Mouse (Mus musculus): ENCODE results near the gene Casp9. TPM values are rescaled to one million over a fixed set of nuclear protein-coding genes. Genes with fewer than 3 reads are reported as not detected.

The Casp9 gene
- total RNA-seq (2017) = 12.1 and 14.2 TPM in 2 replicates

DNA sequence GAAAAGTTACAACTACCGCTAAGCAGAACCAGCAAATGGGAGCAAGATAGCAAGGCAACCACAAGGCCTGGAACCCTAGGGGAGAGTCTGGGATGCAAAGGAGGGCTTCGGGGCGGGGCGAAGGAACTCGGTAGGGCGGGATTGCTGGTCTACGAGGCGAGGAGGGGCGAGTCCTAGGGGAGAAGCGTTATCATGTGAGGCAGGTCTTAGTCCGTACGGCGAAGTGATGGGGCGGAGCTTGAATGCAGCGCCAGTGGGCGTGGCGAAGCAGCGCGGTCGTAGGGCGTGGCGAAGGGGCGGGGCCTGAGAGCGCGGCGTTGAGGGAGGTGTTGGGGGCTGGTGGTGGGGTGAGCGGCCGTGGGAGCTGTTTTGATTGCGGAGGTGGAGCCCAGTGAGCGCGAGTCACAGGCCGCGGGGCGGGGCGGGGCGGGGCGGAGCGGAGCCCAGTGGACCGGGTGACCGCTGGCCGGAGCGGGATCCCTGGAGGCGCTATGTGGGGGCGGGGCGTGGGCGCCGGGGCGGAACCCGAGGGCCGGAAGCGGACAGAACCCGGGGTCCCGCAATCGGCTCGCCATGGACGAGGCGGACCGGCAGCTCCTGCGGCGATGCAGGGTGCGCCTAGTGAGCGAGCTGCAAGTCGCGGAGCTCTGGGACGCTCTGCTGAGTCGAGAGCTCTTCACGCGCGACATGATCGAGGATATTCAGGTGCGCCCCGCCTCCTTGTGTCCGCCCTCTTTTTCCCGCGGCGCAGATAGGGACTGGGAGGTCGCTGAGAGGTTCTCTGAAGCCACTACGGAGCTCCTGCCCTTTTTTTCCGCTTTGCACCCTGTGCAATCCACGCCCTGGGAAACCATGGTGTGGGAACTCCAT, at the start of gene Casp9:
Casp9 (plus strand) TSS at position 331 of the 870 bp plus-strand sequence.
- ATAC-seq (replicated peaks; ENCODE audit: low read depth, poor library complexity, severe bottlenecking) = peak; percentile 70

DNA sequence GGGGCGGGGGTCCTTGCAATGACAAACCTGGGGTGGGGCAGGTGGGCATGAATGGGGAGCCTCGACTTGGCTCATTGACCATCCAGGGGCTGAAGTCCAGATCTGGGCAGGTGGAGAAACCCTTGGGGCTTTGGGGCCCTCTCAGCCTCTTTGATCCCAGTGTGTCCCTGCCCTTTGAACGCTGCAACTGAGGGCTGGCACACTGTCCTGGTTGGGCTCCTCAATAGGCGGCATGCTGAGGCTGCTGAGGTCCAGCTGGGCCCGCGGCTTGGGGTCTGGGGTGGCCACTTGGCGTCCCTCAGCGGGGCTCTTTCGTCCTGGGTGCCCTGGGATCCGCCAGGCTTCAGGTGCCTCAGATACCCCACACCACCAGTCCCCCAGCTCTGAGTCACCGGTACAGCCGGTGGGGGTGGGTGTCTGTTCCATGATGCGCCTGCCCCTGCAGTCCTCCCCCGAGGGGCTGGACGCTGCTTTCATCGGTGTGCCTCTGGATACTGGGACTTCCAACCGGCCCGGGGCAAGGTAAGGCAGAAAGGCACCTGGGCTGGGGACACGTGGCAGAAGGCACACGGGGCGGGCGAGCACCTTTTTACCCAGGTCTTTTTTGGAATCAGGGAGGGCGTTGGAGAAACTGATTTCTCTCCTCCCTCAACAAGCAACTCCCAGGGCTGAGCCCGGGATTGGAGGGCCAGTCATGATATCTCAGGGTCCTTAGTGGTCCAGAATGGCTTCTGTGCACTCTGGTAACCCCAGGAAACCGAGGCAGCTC, 46.6 kb upstream of the Casp9 start, which contains the start of gene Agmat:
Agmat (plus strand) TSS at position 95 of the 769 bp plus-strand sequence.
- no peak for ATAC-seq (replicated peaks; ENCODE audit: low read depth, poor library complexity, severe bottlenecking)

DNA sequence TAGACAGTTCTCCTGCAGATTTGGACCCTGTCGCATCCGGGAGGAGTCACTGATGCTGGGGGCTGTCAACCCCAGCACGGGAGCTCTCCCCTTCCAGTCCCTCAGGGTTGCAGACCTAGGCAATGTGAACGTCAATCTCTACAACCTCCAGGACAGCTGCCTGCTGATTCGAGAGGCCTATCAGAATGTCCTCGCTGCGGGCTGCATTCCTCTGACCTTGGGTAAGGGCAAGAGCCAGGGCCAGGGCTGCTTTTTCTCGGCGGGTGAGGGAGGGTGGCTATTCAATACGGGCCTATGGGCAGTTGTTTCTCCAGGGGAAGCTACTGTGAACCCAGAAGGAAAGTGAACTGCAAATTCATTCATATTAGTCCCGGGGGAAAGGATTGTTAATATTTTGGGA, 43.9 kb upstream of the Casp9 start:
- no peak for ATAC-seq (replicated peaks; ENCODE audit: low read depth, poor library complexity, severe bottlenecking)

DNA sequence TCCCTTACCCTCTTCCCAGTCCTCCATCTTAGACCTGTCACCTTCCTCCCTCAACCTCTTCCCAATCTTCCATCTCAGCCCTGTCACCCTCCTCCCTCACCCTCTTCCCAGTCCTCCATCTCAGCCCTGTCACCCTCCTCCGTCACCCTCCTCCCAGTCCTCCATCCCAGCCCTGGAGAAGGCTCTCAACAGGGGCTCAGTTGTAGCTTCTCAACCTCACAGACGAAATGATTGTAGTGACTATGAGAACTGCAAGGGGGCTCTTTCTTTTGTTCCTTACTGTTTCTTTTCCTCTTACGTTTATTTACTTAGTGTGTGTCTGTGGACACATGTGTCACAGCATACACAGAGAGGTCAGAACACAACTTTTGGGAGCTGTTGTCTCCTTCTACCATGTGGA, 42.6 kb upstream of the Casp9 start:
- ATAC-seq (replicated peaks; ENCODE audit: low read depth, poor library complexity, severe bottlenecking) = no peak

DNA sequence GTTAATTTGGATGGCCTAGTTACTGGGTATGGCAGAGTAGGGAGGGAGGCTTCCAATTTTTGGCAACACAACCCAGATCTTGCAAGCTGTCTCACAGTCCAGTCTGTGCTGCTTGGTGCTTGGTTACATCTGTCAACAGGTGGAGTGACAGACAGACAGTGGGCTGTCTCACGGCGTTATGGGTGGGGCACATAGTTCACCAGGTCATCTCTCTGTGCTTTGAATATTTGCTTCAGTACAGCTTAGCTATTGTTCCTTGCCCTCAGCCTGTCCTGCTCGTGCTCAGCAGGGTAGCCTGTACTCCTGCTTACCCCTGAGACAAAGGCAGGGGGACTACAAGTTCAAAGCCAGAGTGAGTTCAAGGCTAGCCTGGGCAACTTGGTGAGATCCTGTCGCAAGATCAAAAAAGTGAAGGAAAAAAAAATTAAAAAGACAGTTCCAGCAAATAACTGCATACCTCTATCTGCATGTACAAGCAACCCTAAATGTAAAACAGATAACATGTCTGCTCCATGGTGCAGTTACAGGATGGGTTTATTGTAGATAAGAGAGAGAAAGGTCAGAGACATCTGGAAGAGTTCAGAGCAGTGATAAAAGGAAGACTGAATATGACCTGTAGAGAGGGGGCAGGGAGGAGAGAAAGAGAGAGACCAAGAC, 41.9 kb upstream of the Casp9 start:
- ATAC-seq (replicated peaks; ENCODE audit: low read depth, poor library complexity, severe bottlenecking) = peak; percentile 60

DNA sequence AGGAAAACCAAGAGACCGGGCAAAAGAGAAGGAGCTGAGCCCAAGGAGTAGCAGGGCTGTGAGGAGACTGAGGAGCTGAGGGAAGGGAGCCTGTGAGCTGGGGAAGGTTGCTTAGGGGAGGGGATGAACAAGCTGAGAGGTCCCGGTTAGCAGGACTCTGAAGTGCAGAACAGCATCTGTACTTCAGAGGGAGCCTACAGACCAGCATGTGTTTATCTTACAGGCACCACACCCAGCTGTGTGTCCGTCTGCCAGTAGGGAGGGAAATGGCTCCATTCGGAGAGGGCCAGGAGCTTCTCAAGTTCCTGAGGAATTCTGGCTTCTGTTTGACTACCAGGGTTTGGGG, 41.4 kb upstream of the Casp9 start:
- peak; percentile 74 for ATAC-seq (replicated peaks; ENCODE audit: low read depth, poor library complexity, severe bottlenecking)

DNA sequence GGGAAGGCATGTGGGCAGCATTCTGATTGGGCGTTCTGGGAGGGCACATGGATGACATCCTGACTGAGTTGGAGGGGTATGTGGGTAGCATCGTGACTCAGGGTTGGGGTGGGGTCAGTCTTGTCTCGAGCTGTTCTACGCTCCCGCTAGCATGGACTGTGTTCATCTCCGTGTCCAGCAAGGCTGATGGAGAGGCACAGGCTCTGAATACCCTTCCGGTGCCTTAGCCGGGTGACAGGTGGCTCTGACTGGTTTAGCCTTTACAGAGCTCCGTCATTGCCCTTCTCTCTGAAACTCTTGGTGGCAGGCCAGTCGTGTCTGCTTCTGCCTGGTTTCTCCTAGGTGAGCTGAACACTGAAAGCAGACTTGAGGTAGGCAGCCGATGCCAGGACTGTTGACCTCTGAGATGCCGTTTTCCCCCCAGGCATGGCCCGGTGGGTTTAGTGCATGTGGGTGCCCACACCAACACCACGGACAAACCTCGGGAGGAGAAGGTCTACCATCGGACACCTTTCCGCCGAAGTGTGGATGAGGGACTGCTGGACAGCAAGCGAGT, 38.0 kb upstream of the Casp9 start:
- no peak for ATAC-seq (replicated peaks; ENCODE audit: low read depth, poor library complexity, severe bottlenecking)

DNA sequence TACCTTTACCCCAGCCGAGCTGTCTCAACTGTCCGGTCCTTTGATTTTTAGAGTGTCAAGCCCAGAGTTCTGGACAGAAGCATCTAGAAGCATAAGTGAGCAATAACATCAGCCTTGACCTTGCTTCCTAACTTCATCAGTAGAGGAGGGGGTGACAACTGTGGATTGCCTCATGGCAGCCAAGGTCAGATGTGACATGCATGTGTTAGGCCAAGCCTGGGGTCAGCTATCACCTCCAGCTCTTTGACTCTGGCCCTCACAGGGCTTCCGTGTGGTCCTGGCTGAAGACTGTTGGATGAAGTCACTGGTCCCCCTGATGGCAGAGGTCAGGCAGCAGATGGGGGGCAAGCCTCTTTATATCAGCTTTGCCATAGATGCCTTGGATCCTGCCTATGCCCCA, 36.3 kb upstream of the Casp9 start:
- no peak for ATAC-seq (replicated peaks; ENCODE audit: low read depth, poor library complexity, severe bottlenecking)

DNA sequence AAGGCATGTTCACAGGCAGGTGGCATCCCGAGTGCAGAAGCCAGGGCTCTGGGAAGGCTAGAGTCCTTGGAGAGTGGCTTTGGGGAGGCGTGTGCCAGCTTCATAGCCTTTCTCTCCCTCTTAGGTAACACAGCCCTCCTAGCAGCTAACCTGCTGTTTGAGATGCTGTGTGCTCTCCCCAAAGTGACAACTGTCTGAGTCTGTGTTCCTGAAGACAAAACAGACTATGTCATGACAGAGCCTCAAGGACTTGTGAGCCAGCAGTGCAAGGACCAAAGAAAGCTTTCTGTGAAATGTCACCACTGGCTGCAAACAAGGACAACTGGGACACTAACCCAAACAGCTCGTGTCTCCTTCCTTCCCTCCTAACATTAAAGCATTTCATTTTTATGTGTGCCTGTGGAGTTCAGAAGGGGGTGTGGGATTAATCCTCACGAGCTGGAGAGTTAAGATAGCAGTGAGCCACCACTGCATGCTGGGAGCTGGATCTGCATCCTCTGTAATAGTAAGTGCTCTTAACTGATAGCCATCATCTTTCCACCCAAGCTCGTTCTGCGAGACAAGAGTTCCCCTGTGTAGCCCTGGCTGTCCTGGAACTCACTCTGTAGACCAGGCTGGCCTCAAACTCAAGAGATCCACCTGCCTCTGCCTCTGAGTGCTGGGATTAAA, 34.4 kb upstream of the Casp9 start:
- ATAC-seq (replicated peaks; ENCODE audit: low read depth, poor library complexity, severe bottlenecking) = no peak

DNA sequence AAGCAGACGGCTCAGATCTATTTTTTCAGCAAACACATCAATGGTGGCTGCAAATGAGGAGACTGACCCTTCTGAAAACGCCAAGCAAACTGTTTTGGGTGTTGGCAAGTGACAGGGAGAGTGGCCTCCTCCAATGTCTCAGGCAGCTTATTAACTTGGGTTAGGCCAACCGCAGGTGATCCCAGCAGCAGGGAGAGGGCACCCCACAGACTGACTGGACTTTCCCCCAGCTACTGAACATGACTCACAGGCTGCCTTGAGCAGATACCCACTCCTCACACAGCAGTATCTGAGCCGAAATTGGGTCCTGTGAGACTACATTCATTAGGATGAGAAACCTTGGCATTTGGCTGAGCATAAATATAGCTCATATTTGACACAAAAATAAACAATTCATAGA, 32.5 kb upstream of the Casp9 start:
- no peak for ATAC-seq (replicated peaks; ENCODE audit: low read depth, poor library complexity, severe bottlenecking)

DNA sequence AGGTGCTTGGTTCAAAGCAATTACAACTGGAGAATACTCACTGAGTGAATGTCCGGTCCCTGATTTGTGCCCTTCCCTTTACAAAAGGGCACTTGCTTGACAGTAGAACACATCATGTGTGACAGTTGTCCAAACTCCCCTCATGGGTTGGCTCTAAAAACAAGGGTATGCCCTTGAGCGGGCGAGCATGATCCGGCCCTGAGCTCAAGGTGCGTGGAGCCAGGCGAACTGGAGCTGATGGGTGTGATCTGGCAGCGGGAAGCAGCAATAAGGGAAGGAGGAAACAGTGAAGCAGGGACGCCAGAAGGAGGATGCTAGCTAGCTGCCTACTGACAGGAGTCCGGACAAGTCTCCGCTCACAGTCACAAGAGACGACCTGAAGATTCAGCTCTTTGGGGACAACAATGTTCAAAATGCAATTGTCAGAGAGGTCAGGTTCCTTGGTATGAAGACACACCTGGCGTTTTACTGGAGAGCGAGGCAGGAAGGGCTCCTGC, 31.3 kb upstream of the Casp9 start:
- ATAC-seq (replicated peaks; ENCODE audit: low read depth, poor library complexity, severe bottlenecking) = no peak

DNA sequence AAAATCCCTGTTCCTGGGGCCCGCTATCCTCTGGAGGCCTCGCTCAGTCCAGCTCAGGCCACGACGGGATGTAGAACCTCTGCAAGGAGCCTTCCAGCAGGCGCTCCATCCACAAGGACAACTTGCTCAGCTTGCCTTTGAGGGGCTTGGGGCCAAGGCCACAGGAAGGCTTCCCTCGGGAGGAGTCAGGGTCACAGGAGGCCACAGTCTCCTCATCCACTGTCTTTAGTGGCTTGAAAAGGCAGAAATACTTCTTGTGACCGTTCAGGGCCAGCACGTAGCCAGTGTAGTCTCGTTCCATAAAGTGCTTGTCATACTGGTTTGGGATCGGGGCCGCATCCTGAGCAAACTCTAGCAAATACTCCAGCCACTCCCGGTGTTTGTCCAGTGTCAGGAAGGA, 29.9 kb upstream of the Casp9 start:
- no peak for ATAC-seq (replicated peaks; ENCODE audit: low read depth, poor library complexity, severe bottlenecking)

DNA sequence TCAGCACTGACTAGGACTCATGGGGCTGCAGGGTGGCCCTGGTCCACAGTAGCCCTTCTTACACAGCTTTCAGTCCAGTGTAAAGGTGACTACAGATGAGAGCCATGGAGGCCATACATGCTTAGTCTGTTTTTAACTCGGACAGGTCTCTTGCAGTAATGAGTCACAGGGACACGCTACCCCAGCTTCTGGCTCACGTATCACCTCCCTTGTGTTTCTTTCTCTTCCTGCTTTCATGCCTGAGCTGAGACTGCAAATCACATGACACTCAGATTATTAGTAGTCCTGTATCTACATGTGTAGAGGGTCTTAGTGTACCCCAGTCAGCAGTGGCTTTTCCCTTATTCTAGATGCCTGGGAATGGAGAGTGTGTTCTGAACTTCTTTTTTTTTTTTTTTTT, 28.4 kb upstream of the Casp9 start:
- no peak for ATAC-seq (replicated peaks; ENCODE audit: low read depth, poor library complexity, severe bottlenecking)

DNA sequence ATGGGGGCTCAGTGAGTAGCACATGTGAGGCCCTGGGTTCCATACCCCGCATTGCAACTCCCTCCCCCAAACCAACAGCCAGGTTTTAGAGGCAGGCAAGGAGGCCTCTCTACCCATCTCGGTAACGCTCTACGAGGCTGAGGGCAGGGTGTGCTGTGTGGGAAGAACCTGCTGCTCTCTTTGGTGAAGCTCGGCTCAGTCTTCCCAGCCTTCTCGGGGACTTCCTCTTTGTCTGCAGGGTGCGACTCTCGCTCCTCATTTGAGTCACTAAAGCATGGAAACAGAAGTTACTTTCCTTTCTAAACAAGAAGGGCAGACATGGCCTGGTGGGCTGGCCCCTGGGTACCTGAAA, 27.1 kb upstream of the Casp9 start:
- peak; percentile 66 for ATAC-seq (replicated peaks; ENCODE audit: low read depth, poor library complexity, severe bottlenecking)

DNA sequence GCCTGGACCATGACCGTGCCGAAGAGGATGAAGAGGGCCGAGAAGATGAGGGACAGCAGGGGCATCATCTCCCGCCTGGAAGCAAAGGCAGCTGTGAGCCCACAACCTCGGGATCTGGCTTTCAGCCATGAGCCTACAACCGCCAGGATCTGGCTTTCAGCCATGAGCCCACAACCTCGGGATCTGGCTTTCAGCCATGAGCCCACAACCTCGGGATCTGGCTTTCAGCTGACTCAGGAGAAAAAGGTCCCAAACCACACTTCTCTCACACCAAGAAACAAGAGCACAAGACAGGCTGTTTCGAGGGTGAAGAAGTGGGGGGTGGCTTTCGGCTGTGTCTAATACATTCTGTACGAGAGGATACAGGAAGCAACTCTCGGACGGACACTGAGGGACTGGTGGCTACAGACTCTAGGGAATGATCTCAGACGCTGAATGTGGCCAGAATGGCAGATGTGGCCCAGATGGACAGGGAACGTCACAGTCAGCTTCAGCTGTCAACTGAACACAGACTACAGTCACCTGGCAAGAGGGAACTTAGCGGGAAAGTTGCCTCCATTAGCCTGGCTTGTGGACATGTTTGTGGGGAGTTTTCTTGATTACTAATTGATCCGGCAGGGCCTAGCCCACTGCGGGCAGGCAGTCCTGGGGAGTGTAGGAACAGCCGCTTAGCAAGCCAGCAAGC, 26.6 kb upstream of the Casp9 start:
- ATAC-seq (replicated peaks; ENCODE audit: low read depth, poor library complexity, severe bottlenecking) = 0 out of 2 replicates have a peak, but pooled peaks have one; percentile 6

DNA sequence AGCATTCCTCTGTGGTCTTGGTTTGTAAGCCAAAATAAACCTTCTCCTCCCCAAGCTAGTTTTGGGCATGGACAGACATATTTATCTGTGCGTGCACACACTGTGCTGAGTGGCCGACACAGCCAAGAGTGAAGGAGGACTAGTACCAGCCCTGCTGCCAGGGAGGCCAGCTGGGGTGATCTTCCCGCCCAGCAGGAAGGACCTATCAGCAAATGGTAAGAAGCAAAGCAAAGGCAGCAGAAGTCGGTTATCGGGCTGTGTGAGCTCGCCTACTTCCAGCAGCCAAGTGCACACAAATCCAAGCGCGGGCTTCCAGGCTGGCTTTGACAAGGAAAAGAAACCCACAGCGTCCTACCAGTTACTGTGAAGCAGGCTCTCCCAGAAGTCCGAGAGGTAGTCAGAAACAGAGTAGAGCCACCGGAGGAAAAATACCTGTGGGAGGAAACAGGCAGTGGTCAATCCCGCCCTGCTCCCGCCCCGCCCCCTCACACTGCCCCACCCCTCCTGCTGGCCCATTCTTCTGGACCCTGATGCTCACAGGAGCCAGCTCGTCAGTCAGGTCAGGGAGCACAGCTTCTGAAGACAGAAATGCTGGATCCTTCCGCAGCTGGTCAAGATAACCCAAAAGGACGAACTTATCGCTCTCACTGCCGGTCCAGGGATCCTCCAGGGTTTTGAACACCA, 25.9 kb upstream of the Casp9 start:
- peak; percentile 45; the same call in 1 of the 2 replicates for ATAC-seq (replicated peaks; ENCODE audit: low read depth, poor library complexity, severe bottlenecking)

DNA sequence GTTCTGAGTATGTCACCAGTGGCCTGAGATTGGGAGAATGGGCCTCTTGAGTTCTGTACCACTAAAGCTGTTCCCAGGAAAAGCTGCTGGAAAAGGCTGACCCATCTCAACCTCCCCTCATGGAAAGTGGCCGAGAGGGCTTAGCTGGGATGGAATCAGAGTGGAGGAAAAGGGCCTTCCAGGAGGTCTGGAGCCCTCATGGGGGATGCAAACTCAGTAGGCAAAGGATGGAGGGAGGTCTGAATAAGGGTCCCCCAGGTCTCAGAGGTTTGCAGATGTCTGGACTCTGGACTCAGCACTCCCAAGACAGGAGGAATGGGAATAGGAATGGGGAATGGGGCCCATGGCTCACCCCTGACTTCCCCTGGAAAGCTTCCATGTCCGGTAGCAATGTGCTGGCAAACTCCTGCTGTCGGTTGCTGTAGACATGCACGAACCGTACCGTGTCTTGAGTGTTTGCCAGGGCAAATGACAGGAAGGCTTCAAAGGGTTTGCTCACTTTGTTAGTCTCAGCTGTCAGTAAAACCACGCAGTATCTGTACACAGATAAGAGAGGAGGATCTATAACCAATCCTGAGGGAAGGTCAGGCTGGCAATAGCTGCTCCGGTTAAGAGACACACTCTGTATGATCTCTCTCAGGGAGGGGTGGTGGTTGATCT, 23.8 kb upstream of the Casp9 start:
- ATAC-seq (replicated peaks; ENCODE audit: low read depth, poor library complexity, severe bottlenecking) = no peak

DNA sequence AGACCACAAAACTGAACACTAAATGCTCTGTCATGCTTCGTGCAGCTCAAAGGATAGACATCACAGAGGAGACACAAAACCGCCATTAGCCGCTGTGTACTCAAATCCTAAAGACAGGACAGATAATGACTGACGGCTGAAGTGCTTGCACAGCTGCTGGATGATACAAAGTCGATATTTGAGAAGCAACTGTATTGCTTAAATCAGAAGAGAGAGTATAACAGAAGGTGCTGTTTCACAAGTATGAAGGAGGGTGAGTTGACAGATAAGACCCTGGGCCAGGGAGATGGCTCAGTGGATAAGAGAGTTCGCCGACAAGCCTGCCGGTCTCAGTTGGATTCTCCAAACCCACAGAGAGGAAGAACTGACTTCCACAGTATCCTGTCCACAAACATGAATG, 21.6 kb upstream of the Casp9 start:
- ATAC-seq (replicated peaks; ENCODE audit: low read depth, poor library complexity, severe bottlenecking) = peak; percentile 48
